Mouse (Mus musculus) spleen, adult 2 months (tissue): ENCODE results near the gene Cbx1.
"Not testable (repeated sequence)": the region's sequence is repeated elsewhere in the genome, so short reads cannot be mapped to it uniquely, and the experiment has no call there.

ENCODE experiments used
- CTCF ChIP-seq: fragments of 200-500 bp; IDR thresholded peaks from 2 replicates; pipeline ENCODE4 v1.5.1; 2011; ENCODE audit warnings: mild to moderate bottlenecking, inconsistent platforms; ENCODE audit not compliant: insufficient read depth, insufficient read length, insufficient replicate concordance; ENCODE audit errors: extremely low read depth
- POLR2A ChIP-seq: fragments of 200-500 bp; IDR thresholded peaks from 2 replicates; pipeline ENCODE4 v1.6.1; 2011; ENCODE audit warnings: low read depth, low read length, inconsistent platforms

GRCm38 (mm10) chr11:96811188-96811587 lies 22.3 kb downstream of the Cbx1 start:
- not testable (repeated sequence) for TF ChIP-seq CTCF, POLR2A
